Mouse (Mus musculus) myocyte (in vitro differentiated cells): ENCODE results near the gene Plcb4.

Source experiments
- E2F4 ChIP-seq: IDR thresholded peaks from one replicate; pipeline ENCODE4 v1.6.1; 2011; ENCODE audit warnings: mild to moderate bottlenecking, control low read depth, moderate library complexity; ENCODE audit not compliant: insufficient read depth
- MAX ChIP-seq: IDR thresholded peaks from one replicate; pipeline ENCODE4 v1.6.1; 2011; ENCODE audit warnings: low read depth, mild to moderate bottlenecking, control low read depth
- MYOD1 ChIP-seq, 3 experiments: IDR thresholded peaks; one replicate each; pipeline ENCODE4 v1.6.1; 2011; ENCODE audit warnings: control low read depth in 2 of 3, low read depth in 2 of 3, mild to moderate bottlenecking in 2 of 3, moderate library complexity in 1 of 3; ENCODE audit not compliant: insufficient read length in 2 of 3, control insufficient read depth in 1 of 3
- MYOG ChIP-seq, 3 experiments: IDR thresholded peaks; one replicate each; pipeline ENCODE4 v1.6.1; 2011; ENCODE audit warnings: control low read depth in 2 of 3, low read depth in 2 of 3, mild to moderate bottlenecking in 2 of 3; ENCODE audit not compliant: insufficient read length in 2 of 3, control insufficient read depth in 1 of 3, insufficient read depth in 1 of 3
- POLR2A ChIP-seq: IDR thresholded peaks from one replicate; pipeline ENCODE4 v1.6.1; 2011; ENCODE audit warnings: low read depth, mild to moderate bottlenecking, control low read depth, moderate library complexity; ENCODE audit not compliant: insufficient read length
- POLR2AphosphoS2 ChIP-seq: IDR thresholded peaks from one replicate; pipeline ENCODE4 v1.6.1; 2011; ENCODE audit warnings: low read depth, control low read depth; ENCODE audit not compliant: insufficient read length
- REST ChIP-seq: IDR thresholded peaks from one replicate; pipeline ENCODE4 v1.6.1; 2011; ENCODE audit warnings: mild to moderate bottlenecking, control low read depth, moderate library complexity; ENCODE audit not compliant: insufficient read depth, insufficient read length
- TCF3 ChIP-seq: IDR thresholded peaks from one replicate; pipeline ENCODE4 v1.6.1; 2011; ENCODE audit warnings: low read depth, control low read depth; ENCODE audit not compliant: insufficient read length
- USF1 ChIP-seq: IDR thresholded peaks from one replicate; pipeline ENCODE4 v1.6.1; 2011; ENCODE audit warnings: low read depth, mild to moderate bottlenecking, control low read depth, moderate library complexity

DNA sequence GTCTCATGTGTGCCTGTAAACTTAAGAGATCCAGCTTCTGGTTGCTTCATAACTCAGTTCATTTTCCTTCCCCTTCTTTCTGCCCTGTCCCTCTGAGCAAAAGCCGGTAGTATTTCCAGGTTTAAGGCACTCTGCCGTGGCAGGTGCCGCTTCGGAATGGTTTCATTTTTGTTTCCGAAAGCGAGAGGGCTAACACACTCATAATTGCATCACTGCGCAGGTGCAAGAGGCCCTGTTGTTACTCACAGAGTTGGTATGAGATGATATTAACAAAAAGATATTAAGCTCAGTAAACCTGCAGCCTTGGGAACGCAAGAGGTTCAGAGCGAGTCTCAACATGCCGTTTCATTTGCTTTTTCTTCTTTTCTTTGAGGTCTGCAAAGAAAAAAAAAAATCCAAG, 65.7 kb downstream of the Plcb4 start:
- TF ChIP-seq POLR2A: no peak
- no peak for TF ChIP-seq POLR2AphosphoS2
- TF ChIP-seq MYOG (IDR thresholded peaks at IDR 0.05; ENCODE audit: control insufficient read depth in 1 of 3, insufficient read depth in 1 of 3, insufficient read length in 2 of 3, low read depth in 2 of 3): no peak
- TF ChIP-seq MYOD1 (IDR thresholded peaks at IDR 0.05; ENCODE audit: control insufficient read depth in 1 of 3, insufficient read length in 2 of 3, low read depth in 2 of 3): no peak
- TF ChIP-seq E2F4: no peak
- TF ChIP-seq USF1: no peak
- TF ChIP-seq REST: no peak
- no peak for TF ChIP-seq TCF3
- no peak for TF ChIP-seq MAX
